Mouse (Mus musculus) liver, adult 2 months (tissue): ENCODE measurements around the gene Ddx31.

Experiments
- CTCF ChIP-seq: fragments of 200-500 bp; IDR thresholded peaks from 2 replicates; pipeline ENCODE4 v1.5.1; 2011; ENCODE audit warnings: low read depth, low read length, control low read depth
- POLR2A ChIP-seq: fragments of 200-500 bp; IDR thresholded peaks from 2 replicates; pipeline ENCODE4 v1.6.1; 2011; ENCODE audit warnings: low read length, control low read depth; ENCODE audit not compliant: insufficient read depth; ENCODE audit errors: extremely low read depth

- TF ChIP-seq CTCF (peak; percentile 68), POLR2A (no peak)
Measured at GRCm38 (mm10) chr2:28829265-28829664, 10.9 kb upstream of the Ddx31 start.
